Mouse (Mus musculus): ENCODE data around the gene Prdm4. TPM values are rescaled to one million over a fixed set of nuclear protein-coding genes. Genes with fewer than 3 reads are reported as not detected.

Gene Prdm4
- polyA plus RNA-seq, 1 experiment from 2014 or later, result 5.3 TPM

DNA sequence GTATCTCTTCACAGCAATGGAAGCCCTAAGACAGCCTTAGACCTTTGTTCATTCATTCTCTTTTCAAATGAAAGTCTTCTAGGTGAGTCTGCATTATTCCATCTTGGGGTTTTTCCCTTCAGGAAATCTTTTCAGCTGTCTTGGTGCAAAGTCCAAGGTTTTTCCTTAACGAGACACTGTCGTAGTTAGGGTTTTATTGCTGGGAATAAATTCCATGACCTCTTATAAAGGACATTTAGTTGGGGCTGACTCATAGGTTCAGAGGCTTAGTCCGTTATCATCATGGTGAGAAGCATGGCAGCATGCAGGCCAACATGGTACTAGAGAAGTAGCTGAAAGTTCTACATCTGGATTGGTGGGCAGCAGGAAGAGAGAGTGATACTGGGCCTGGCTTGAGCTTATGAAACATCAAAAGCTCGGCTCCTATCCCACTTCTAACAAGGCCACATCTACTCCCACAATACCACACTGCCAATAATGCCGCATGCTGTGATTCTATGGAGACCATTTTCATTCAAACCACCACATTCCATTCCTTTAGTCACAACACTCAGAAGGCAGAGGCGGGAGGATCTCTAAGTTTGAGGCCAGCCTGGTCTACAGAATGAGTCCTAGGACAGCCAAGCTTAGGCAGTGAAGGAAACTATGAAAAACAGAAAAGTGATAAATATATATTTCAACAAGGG lies 19.5 kb upstream of the Prdm4 start:
- Histone ChIP-seq H3K4me2 (replicated peaks; ENCODE audit: low read depth) (no peak overlapping the region), H3K4me3 (ENCODE audit: low read depth, low read length) (no peak overlapping the region), H3K9me3 (ENCODE audit: control insufficient read depth, low read length) (no peaks in the 10 kb centered on the region), H3K27ac (replicated peaks) (no peak overlapping the region), H3K4me1 (replicated peaks; ENCODE audit: control insufficient read depth, insufficient read depth) (no peaks in the 10 kb centered on the region), H3K27me3 (ENCODE audit: control insufficient read depth, insufficient read depth, low read length) (no peaks in the 10 kb centered on the region), H3K9ac (ENCODE audit: low read length) (no peak overlapping the region), H3K36me3 (ENCODE audit: control insufficient read depth, insufficient read depth, low read length) (peaks cover 29% of the 10 kb centered on the region)
- TF ChIP-seq EP300 (optimal IDR thresholded peaks at IDR 0.05), result no peak
- TF ChIP-seq CTCF (IDR thresholded peaks at IDR 0.05; ENCODE audit: low read depth), result no peak
- DNase-seq (ENCODE audit: low spot score) (no peak), ATAC-seq (ENCODE audit: low FRiP score, low TSS enrichment) (no peak)
- 97% methylated on average over 6 of the region's 6 CpGs for WGBS

- Histone ChIP-seq H3K9me3 (ENCODE audit: control insufficient read depth, low read length) (no peaks in the 10 kb centered on the region), H3K27me3 (ENCODE audit: control insufficient read depth, insufficient read depth, low read length) (no peaks in the 10 kb centered on the region), H3K27ac (replicated peaks) (no peak overlapping the region), H3K4me3 (ENCODE audit: low read depth, low read length) (no peak overlapping the region), H3K4me2 (replicated peaks; ENCODE audit: low read depth) (no peak overlapping the region), H3K36me3 (ENCODE audit: control insufficient read depth, insufficient read depth, low read length) (no peaks in the 10 kb centered on the region), H3K4me1 (replicated peaks; ENCODE audit: control insufficient read depth, insufficient read depth) (0 out of 2 replicates have a peak, but pooled peaks cover 2% of the 10 kb centered on the region), H3K9ac (ENCODE audit: low read length) (no peak overlapping the region)
- WGBS, result 84% methylated on average over 11 of the region's 11 CpGs
- no peak for DNase-seq (ENCODE audit: low spot score)
- TF ChIP-seq CTCF (IDR thresholded peaks at IDR 0.05; ENCODE audit: low read depth) (no peak), EP300 (optimal IDR thresholded peaks at IDR 0.05) (no peak)
- ATAC-seq (ENCODE audit: low FRiP score, low TSS enrichment), result no peak
Measured at GRCm38 (mm10) chr10:85929962-85930361, 13.0 kb upstream of the Prdm4 start.

DNA sequence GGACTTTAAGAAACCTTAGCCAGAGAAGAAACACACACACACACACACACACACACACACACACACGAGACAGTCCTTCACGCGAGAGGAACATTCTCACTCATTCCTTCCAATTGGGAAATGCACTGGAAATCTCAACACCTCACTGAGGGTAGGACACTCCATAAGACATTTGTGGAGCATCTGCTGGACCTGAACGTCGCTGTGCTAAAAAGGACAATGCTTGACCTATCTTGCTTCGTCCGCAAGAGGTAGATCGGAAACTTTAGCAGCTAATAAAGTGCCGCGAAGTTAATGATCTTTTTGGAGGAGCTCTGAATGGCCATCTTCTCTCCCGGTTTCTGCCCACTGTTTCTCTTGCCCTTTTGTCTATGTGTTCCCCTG lies 12.3 kb upstream of the Prdm4 start:
- Histone ChIP-seq H3K4me1 (replicated peaks; ENCODE audit: control insufficient read depth, insufficient read depth) (0 out of 2 replicates have a peak, but pooled peaks cover 2% of the 10 kb centered on the region), H3K27me3 (ENCODE audit: control insufficient read depth, insufficient read depth, low read length) (no peaks in the 10 kb centered on the region), H3K9me3 (ENCODE audit: control insufficient read depth, low read length) (no peaks in the 10 kb centered on the region), H3K36me3 (ENCODE audit: control insufficient read depth, insufficient read depth, low read length) (no peaks in the 10 kb centered on the region), H3K9ac (ENCODE audit: low read length) (no peak overlapping the region), H3K27ac (replicated peaks) (no peak overlapping the region), H3K4me3 (ENCODE audit: low read depth, low read length) (no peak overlapping the region), H3K4me2 (replicated peaks; ENCODE audit: low read depth) (no peak overlapping the region)
- no peak for TF ChIP-seq EP300 (optimal IDR thresholded peaks at IDR 0.05)
- TF ChIP-seq CTCF (IDR thresholded peaks at IDR 0.05; ENCODE audit: low read depth), result no peak
- ATAC-seq (ENCODE audit: low FRiP score, low TSS enrichment) (no peak), DNase-seq (ENCODE audit: low spot score) (no peak)
- WGBS, result 43% methylated on average over 11 of the region's 11 CpGs

DNA sequence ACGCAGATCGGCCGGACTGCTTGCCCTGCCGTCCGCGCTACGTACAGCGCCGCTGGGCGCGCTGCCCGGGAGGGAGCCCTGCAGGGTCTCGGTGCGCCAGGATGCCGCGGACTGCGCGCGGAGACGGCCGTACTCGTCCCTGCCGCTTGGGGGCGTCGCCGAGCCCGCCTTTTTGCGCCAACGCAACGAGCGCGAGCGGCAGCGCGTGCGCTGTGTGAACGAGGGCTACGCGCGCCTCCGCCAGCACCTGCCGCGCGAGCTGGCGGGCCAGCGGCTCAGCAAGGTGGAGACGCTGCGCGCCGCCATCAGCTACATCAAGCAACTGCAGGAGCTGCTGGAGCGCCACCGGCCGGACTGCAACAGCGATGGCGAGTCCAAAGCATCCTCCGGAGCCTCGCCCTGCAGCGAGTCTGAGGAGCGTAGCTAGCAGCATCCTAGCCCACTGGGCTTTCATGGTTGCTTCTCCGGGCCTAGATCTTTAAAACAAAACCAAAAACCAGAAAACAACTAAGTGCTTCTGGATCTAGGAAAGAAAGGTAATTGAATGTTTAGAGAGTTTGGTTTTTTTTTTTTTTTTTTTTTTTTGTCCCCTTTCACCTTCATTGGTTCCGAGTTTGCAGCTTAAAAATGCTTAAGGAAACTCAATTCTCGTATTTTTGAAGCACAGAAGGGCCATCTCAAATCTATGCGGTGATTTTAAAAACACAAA lies 11.7 kb upstream of the Prdm4 start:
- Histone ChIP-seq H3K36me3 (ENCODE audit: control insufficient read depth, insufficient read depth, low read length) (no peaks in the 10 kb centered on the region), H3K9ac (ENCODE audit: low read length) (peak overlapping the region; percentile 45), H3K4me2 (replicated peaks; ENCODE audit: low read depth) (peak overlapping the region; percentile 91), H3K9me3 (ENCODE audit: control insufficient read depth, low read length) (no peaks in the 10 kb centered on the region), H3K4me3 (ENCODE audit: low read depth, low read length) (peak overlapping the region; percentile 50), H3K4me1 (replicated peaks; ENCODE audit: control insufficient read depth, insufficient read depth) (0 out of 2 replicates have a peak, but pooled peaks cover 2% of the 10 kb centered on the region), H3K27me3 (ENCODE audit: control insufficient read depth, insufficient read depth, low read length) (no peaks in the 10 kb centered on the region), H3K27ac (replicated peaks) (peak overlapping the region; percentile 45; the same call in 1 of the 2 replicates)
- peak; percentile 67 for TF ChIP-seq CTCF (IDR thresholded peaks at IDR 0.05; ENCODE audit: low read depth)
- no peak for TF ChIP-seq EP300 (optimal IDR thresholded peaks at IDR 0.05)
- WGBS, result under 1% methylated on average over 63 of the region's 63 CpGs
- ATAC-seq (ENCODE audit: low FRiP score, low TSS enrichment) (peak; percentile 90), DNase-seq (ENCODE audit: low spot score) (peak; percentile 83)

DNA sequence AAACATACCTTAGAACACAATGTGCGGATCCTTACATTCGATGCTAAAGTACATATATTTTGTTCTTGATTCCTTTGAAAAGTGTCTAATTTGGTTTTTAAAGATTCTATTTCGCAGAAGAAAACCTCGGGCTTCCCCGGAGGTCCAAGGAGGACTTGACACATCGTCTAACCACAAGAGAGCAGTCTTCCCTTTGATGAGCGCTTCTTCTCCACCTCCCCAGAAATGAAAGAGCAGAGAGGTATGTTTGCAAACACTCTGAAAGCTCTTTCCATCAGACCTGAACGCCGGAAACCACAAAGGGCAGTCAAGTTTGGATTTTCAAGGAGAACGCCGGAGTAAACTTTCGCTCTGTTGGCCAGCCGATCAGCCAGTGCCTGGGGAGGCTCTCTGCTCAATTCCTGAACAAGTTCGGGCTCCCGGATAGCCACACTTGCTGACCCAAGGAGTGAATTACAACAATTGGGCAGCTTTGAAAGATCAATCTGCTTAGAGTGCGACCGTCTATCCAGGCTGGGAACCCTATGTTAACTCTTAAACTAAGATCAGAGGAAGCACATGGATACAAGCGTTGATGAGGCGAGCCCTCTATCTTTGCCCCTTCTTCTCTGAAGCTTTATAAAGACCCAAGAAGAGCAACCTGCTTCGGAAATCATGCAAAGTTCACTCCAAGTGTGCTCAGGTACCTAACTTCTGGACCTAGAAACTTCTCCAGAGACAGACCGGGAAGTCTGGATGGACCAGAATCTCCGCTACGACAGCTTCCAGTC lies 10.9 kb upstream of the Prdm4 start, which contains the start of gene Ascl4:
Gene Ascl4 (plus strand): TSS at position 6 of the 770 bp plus-strand sequence.
- no peaks in the 10 kb centered on the region for H3K27me3 ChIP-seq (ENCODE audit: control insufficient read depth, insufficient read depth, low read length)
- DNase-seq (ENCODE audit: low spot score), result peak; percentile 22
- H3K4me1 ChIP-seq (replicated peaks; ENCODE audit: control insufficient read depth, insufficient read depth), result 0 out of 2 replicates have a peak, but pooled peaks cover 2% of the 10 kb centered on the region
- no peaks in the 10 kb centered on the region for H3K9me3 ChIP-seq (ENCODE audit: control insufficient read depth, low read length)
- peak within 1 kb of the TSS; percentile 45 for H3K9ac ChIP-seq (ENCODE audit: low read length)
- H3K27ac ChIP-seq (replicated peaks), result peak within 1 kb of the TSS; percentile 45; the same call in 1 of the 2 replicates
- TF ChIP-seq EP300 (optimal IDR thresholded peaks at IDR 0.05) (no peak), CTCF (IDR thresholded peaks at IDR 0.05; ENCODE audit: low read depth) (peak; percentile 31; the same call in 1 of the 2 replicates)
- H3K4me3 ChIP-seq (ENCODE audit: low read depth, low read length), result peak within 1 kb of the TSS; percentile 50
- H3K4me2 ChIP-seq (replicated peaks; ENCODE audit: low read depth), result peak within 1 kb of the TSS; percentile 91
- 1% methylated on average over 23 of the region's 23 CpGs for WGBS
- no peak for ATAC-seq (ENCODE audit: low FRiP score, low TSS enrichment)
- H3K36me3 ChIP-seq (ENCODE audit: control insufficient read depth, insufficient read depth, low read length), result no peaks in the 10 kb centered on the region
